Mouse (Mus musculus) thymus, postnatal 4 days (tissue): ENCODE results near the gene Proca1.
"Not testable (repeated sequence)": the region's sequence is repeated elsewhere in the genome, so short reads cannot be mapped to it uniquely, and the experiment has no call there.

Experiments used
- DNase-seq: peaks from one replicate; pipeline ENCODE4 v3.0.0; 2021

Gene Proca1

GRCm38 (mm10) chr11:78182961-78183844, 10.0 kb upstream of the Proca1 start, which contains the start of gene Rpl23a:
Gene Rpl23a (minus strand): TSS chr11:78183584.
- peak; percentile 75 for DNase-seq

DNA sequence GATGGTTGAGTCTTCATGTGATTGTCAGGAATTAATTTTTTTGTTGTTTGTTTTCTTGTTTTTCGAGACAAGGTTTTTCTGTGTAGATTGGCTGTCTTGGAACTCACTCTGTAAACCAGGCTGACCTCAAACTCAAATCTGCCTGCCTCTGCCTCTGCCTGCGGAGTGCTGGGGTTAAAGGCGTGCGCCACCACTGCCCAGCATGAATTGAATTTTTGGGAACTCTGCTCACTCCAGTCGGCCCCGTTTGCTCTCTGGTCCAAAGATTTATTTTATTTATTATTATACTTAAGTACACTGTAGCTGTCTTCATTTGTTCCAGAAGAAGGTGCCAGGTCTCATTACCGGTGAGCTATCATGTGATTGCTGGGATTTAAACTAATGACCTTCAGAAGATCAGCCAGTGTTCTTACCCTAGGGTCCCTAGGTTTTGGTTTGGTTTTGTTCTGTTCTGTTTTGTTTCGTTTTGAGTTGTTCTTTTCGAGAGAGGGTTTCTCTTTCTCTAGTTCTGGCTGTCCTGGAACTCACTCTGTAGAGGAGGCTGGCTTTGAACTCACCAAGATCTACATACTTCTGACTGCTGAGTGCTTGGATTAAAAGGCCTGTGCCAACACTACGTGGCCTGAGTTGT, 9.2 kb upstream of the Proca1 start:
- no peak for DNase-seq

- not testable (repeated sequence) for DNase-seq
These were observed 8.5 kb upstream of the Proca1 start for GRCm38 (mm10) chr11:78184702-78185101.

GRCm38 (mm10) chr11:78188331-78189233, 4.6 kb upstream of the Proca1 start, which contains the start of gene Rab34:
Gene Rab34 (plus strand): TSS chr11:78188430.
- peak; percentile 43 for DNase-seq

DNA sequence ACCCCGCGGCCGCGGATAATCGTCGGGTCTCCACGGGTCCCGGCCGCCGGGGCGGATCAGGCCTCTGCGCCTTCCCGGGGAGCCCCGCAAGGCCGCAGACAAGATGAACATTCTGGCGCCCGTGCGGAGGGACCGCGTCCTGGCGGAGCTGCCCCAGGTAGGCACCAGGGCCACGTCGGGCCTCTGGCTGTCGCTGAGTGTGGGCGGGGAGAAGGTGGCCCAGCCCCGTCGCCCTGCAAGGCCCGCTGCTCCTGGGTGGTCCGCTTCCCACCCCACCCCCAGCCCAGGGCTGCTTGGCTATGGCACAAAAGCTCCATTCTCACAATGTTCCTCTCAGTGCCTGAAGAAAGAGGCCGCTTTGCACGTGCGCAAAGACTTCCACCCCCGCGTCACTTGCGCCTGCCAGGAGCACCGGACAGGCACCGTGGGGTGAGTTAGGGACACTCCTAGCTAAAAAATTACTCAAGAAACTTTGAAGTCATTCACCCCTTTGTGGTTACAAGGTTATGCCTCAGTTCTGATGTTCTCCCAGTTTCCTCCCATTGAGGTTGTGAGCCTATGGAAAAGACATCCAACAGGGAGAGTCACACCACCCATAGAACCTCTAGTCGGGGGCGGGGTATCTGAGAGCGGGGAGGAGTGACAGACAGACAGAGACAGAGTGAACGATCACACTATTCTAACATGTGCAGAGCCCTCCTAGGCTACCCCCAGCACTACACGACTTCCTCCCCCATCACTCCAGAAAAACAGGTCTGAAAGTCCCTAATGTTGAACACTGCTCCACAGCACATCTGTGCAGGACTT, 3.8 kb upstream of the Proca1 start:
- DNase-seq: no peak

- no peak for DNase-seq
These were observed 3.2 kb upstream of the Proca1 start for GRCm38 (mm10) chr11:78190041-78190440.

GRCm38 (mm10) chr11:78194411-78195100, 1.4 kb downstream of the Proca1 start:
- peak; percentile 80 for DNase-seq

- DNase-seq: no peak
These were observed 2.1 kb downstream of the Proca1 start for GRCm38 (mm10) chr11:78195101-78195863.

DNA sequence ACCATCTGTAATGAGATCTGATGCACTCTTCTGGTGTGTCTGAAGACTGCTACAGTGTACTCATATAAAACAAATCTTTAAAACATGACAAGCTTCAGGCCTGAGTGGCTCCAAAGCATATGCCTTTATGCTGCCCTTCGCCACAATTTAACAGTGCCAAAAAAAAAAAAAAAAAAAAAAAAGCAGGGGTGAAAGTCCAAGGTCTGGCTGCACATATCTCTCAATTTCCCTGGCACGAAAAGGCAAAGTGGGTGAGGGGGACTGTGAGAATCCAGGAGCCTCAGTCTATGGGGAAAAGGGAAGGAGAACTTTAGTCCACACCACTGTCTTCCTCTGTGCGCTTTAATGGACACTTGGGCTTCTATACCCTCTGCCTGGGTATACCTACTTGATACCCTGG, 9.2 kb downstream of the Proca1 start:
- DNase-seq: no peak

- no peak for DNase-seq
These were observed 11.1 kb downstream of the Proca1 start for GRCm38 (mm10) chr11:78204287-78204686.

DNA sequence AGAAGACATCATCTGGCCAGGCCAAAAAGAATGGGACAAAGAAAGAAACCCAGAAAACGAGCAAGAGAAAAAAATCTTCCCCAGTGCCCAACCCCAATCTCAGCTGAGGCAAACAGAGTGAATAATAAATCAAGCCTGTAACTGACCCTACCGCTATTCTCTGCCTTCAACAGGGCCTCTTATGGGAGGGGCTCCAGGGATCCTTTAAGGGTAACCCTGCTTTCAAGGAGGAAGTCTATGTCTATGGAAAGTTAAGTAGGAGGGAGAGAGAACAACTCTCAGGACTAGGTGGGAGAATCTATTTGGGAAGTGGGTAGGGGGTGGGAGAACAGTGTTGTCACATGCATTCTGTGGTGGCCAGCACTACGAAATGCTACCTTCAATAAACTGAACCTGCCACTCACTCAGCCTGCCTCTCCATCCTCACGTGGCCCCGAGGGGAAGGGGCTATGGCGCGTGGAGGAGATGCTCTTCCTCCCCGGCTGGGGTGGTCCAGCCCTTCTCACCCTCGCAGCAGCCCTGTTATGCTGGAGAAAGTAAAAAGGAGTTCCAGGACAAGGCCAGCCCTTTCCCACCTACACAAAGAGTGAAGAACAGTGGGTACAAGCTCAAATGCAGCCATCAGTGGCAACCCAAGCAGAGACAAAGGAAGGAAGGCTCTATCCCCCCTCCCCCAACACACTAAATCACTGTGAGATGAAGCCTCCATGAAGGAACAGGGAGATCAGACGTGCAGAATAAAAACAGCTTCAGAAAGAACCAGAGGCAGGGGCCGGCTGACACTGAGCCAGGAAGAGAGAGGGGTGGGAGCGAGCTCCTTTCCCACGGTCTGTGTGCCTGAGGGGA, 12.4 kb downstream of the Proca1 start:
- no peak for DNase-seq

DNA sequence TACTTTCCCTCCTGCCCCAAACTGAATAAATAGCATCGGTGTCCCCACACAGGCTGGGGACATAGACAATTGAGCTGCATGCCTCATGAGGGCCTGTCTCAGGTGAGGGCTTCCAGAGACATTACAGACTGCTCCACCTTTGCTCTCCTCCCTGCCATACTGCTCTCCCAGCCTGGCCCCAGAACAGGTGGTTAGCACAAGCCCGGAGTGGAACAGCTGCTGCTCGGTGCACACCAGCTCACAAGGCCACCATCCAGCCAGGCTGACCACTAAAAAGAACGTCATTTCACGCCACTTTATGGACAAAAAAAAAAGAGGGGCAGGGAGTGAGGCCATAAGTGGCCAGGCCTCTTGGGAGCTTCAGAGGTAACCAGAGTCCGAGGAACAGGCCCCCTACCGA, 14.0 kb downstream of the Proca1 start:
- no peak for DNase-seq

- DNase-seq: no peak
These were observed 16.7 kb downstream of the Proca1 start for GRCm38 (mm10) chr11:78209886-78210285.

GRCm38 (mm10) chr11:78210615-78211014, 17.4 kb downstream of the Proca1 start:
- no peak for DNase-seq

DNA sequence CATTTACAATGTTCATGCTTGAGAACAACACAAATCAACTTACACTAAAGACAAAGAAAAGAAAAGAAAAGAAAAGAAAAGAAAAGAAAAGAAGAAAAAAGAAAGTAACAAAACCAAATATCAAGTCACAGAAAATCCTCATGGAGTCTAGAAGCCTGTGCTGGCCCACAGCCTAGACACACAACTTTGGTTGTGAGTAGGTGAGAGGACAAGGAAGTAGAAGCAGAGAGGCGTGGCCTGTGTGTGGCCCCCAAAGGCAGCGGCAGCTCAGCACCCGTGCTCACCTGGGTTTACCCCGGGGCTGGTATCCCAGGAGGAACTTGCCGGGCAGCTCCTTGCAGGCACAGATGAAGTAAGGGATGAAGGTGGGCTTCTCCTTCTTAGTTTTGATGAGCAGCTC, 18.3 kb downstream of the Proca1 start:
- no peak for DNase-seq

DNA sequence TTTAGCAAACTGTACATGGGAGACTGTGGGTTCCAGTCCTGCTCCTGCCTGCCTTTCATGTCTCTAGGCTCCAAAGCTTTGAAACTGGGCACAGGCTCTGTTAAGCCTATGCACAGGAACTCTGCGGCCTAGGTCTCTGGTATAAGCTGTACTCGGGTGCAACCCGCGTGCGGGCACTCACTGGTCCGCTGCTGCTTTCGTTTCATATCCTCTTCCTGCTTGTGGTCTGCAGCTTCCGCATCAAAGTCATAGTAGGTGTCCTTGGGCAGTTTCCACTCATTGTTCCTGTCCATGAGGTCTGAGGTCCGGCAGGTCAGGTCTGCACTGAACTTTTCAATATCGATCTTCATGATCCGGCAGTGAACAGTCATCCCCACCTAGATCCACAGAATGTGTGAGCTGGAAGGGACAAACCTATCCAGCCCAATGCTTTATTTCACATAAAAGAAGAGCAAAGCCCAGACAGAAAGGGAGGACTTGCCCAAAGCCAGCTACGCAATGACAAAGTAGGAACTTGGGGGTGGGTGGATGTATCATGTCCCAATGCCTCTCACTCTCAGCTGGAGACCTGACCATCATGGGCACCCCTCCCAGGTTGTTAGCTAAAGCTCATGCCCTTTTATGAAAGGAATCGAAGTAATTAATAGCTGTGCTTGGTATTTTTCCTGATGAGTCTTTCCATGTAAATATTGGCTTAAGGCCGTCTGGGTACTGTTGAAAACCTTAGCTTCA, 20.1 kb downstream of the Proca1 start:
- no peak for DNase-seq

GRCm38 (mm10) chr11:78215709-78216317, 22.6 kb downstream of the Proca1 start:
- DNase-seq: peak; percentile 36

GRCm38 (mm10) chr11:78223586-78223985, 30.4 kb downstream of the Proca1 start:
- DNase-seq: no peak

GRCm38 (mm10) chr11:78231518-78231917, 38.3 kb downstream of the Proca1 start:
- no peak for DNase-seq
